Mouse (Mus musculus) small intestine, adult 2 months (tissue): ENCODE data around the gene Hopx.

Experiments
- CTCF ChIP-seq: fragments of 200-500 bp; IDR thresholded peaks from 2 replicates; pipeline ENCODE4 v1.5.1; 2012; ENCODE audit warnings: low read depth, mild to moderate bottlenecking, control low read depth, inconsistent platforms, low read length, moderate library complexity, mixed read lengths; ENCODE audit not compliant: insufficient replicate concordance, insufficient read length; ENCODE audit errors: extremely low read depth
- POLR2A ChIP-seq: fragments of 200-500 bp; IDR thresholded peaks from 2 replicates; pipeline ENCODE4 v1.6.1; 2012; ENCODE audit warnings: low read depth, mild to moderate bottlenecking, control low read depth, inconsistent platforms, low read length, moderate library complexity

DNA sequence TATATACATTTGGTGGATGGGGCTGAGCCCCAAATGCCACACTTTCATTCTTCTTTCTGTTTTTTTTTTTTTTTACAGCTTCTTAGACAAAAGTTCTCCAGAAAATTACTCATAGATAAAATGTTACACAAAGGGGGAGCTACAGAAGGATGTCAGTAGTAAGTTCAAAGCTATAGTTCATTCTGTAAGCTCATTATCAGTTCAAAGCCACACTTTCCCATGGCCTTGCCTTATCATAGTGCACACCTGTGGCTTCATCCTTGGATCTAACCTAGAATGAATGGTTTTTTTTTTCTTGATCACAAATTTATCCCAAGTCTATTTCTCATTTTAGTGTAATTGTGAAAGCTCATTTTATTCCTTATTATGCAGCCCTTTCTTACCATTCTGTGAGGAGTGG lies 75.5 kb downstream of the Hopx start:
- TF ChIP-seq POLR2A (no peak), CTCF (no peak)
